Mouse (Mus musculus): Measurements from ENCODE around the gene Nrg4. TPM values are rescaled to one million over a fixed set of nuclear protein-coding genes. Genes with fewer than 3 reads are reported as not detected.

Nrg4 gene
- total and polyA plus RNA-seq, 3 experiments = 0.81 to 1.7 (median 1.2) TPM

DNA sequence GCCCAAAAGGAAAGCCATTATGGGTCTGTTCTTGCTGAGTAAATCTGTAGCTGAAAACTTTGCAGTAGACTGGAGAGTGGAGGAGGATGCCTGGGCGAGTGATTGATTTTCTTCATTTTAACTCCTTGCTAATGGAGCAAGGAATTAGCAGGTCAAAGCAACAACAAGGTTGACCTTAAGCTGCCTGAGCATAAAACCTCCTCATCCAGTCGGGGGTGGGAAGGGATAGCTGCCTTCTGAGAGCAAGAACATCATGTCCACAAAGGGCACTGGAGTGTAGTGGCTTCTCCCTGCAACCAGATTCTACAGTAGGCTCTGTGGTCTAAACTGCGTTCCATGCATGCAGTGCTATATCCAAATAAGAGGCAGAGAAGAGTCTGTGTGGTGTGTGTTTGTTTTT lies 41.4 kb upstream of the Nrg4 start:
- TF ChIP-seq CHD2 (IDR thresholded peaks at IDR 0.05; ENCODE audit: low read length) (no peak), ELF1 (IDR thresholded peaks at IDR 0.05; ENCODE audit: low read depth, low read length) (no peak), ZKSCAN1 (IDR thresholded peaks at IDR 0.05; ENCODE audit: borderline replicate concordance, low read depth, low read length) (no peak), BHLHE40 (IDR thresholded peaks at IDR 0.05; ENCODE audit: low read depth, low read length) (no peak), TCF12 (IDR thresholded peaks at IDR 0.05; ENCODE audit: low read depth, low read length) (no peak), IRF4 (IDR thresholded peaks at IDR 0.05; ENCODE audit: low read depth, low read length) (no peak), JUND (conservative IDR thresholded peaks at IDR 0.05; ENCODE audit: low read depth, low read length) (no peak), ZMIZ1 (IDR thresholded peaks at IDR 0.05; ENCODE audit: low read depth, low read length) (no peak), MXI1 (IDR thresholded peaks at IDR 0.05; ENCODE audit: low read depth, low read length) (no peak), NRF1 (IDR thresholded peaks at IDR 0.05; ENCODE audit: low read depth, low read length) (no peak), RCOR1 (conservative IDR thresholded peaks at IDR 0.05; ENCODE audit: low read depth, low read length) (no peak), CTCF (conservative IDR thresholded peaks at IDR 0.05 in 1 of 2, IDR thresholded peaks at IDR 0.05 in 1 of 2; ENCODE audit: low read depth in 2 of 2, low read length in 2 of 2) (no peak), ZC3H11A (IDR thresholded peaks at IDR 0.05; ENCODE audit: low read depth, low read length) (no peak), MAFK (IDR thresholded peaks at IDR 0.05; ENCODE audit: insufficient replicate concordance, low read length) (no peak), EP300 (IDR thresholded peaks at IDR 0.05; ENCODE audit: low read length) (no peak), JUN (IDR thresholded peaks at IDR 0.05; ENCODE audit: insufficient read depth, low read depth, low read length) (no peak), POLR2A (IDR thresholded peaks at IDR 0.05; ENCODE audit: low read depth, low read length) (no peak), POLR2AphosphoS2 (IDR thresholded peaks at IDR 0.05; ENCODE audit: low read depth, low read length) (no peak), TBP (conservative IDR thresholded peaks at IDR 0.05; ENCODE audit: low read depth, low read length) (no peak), KAT2A (IDR thresholded peaks at IDR 0.05; ENCODE audit: insufficient replicate concordance, low read length) (no peak)
- Histone ChIP-seq H3K9me3 (replicated peaks; ENCODE audit: low read length) (no peaks in the 10 kb centered on the region), H3K4me3 (replicated peaks in 1 of 3; ENCODE audit: low read depth in 2 of 3, low read length in 2 of 3, poor library complexity in 1 of 3) (no peak overlapping the region), H3K4me1 (ENCODE audit: control insufficient read depth in 1 of 2, insufficient read depth in 2 of 2) (peaks cover 0 to 5% of the 10 kb centered on the region in 2 experiments; a peak in 2 of 4 replicates), H3K27me3 (replicated peaks) (peaks cover 9% of the 10 kb centered on the region), H3K36me3 (replicated peaks in 1 of 2; ENCODE audit: control insufficient read depth in 1 of 2, insufficient read depth in 1 of 2, low read length in 1 of 2) (no peaks in the 10 kb centered on the region), H3K27ac (ENCODE audit: insufficient read depth, low read depth) (no peak overlapping the region), H3K9ac (ENCODE audit: insufficient read depth, low read depth) (no peak overlapping the region), H3K79me2 (replicated peaks; ENCODE audit: control insufficient read depth, extremely low read depth, insufficient read depth, poor library complexity, severe bottlenecking) (no peaks in the 10 kb centered on the region), H3K4me2 (ENCODE audit: insufficient read depth, low read depth, poor library complexity, severe bottlenecking) (no peak overlapping the region)
- no peak for DNase-seq (ENCODE audit: extremely low read depth)
- in situ Hi-C loops (cut with MboI; ENCODE audit: low pct_ligation_motif_present, low pct_unique_long_range_greater_than_20kb, low sequenced_read_pairs) (no loop called here), dilution Hi-C loops (cut with MboI; ENCODE audit: extremely low pct_ligation_motif_present, extremely low pct_unique_long_range_greater_than_20kb, low sequenced_read_pairs) (no loop called here)

DNA sequence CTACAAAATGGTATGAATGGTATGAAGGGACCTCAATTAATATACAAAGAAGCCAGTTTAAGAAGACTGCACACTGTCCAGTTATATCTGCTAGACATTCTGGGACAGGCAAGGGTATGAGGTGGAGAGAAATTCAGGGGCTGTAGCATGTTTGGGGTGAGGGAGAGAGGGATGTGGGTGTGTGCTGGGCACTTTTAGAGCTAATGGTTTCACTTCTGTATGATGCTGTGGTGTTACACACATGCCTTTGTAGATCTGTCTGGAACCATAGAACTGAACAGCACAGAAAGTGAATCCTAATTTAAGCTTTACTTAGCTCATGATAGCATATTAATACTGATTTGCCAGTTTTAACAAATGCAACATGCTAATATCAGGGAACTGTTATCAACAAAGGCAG lies 37.1 kb upstream of the Nrg4 start:
- dilution Hi-C loops (cut with MboI; ENCODE audit: extremely low pct_ligation_motif_present, extremely low pct_unique_long_range_greater_than_20kb, low sequenced_read_pairs) (no loop called here), in situ Hi-C loops (cut with MboI; ENCODE audit: low pct_ligation_motif_present, low pct_unique_long_range_greater_than_20kb, low sequenced_read_pairs) (no loop called here)
- Histone ChIP-seq H3K9me3 (replicated peaks; ENCODE audit: low read length) (no peaks in the 10 kb centered on the region), H3K4me1 (ENCODE audit: control insufficient read depth in 1 of 2, insufficient read depth in 2 of 2) (peaks cover 0 to 10% of the 10 kb centered on the region in 2 experiments; a peak in 2 of 4 replicates), H3K79me2 (replicated peaks; ENCODE audit: control insufficient read depth, extremely low read depth, insufficient read depth, poor library complexity, severe bottlenecking) (no peaks in the 10 kb centered on the region), H3K36me3 (replicated peaks in 1 of 2; ENCODE audit: control insufficient read depth in 1 of 2, insufficient read depth in 1 of 2, low read length in 1 of 2) (no peaks in the 10 kb centered on the region), H3K9ac (ENCODE audit: insufficient read depth, low read depth) (no peak overlapping the region), H3K27ac (ENCODE audit: insufficient read depth, low read depth) (no peak overlapping the region), H3K4me2 (ENCODE audit: insufficient read depth, low read depth, poor library complexity, severe bottlenecking) (no peak overlapping the region), H3K4me3 (replicated peaks in 1 of 3; ENCODE audit: low read depth in 2 of 3, low read length in 2 of 3, poor library complexity in 1 of 3) (no peak overlapping the region), H3K27me3 (replicated peaks) (peaks cover 13% of the 10 kb centered on the region)
- no peak for DNase-seq (ENCODE audit: extremely low read depth)
- TF ChIP-seq TCF12 (IDR thresholded peaks at IDR 0.05; ENCODE audit: low read depth, low read length) (no peak), POLR2AphosphoS2 (IDR thresholded peaks at IDR 0.05; ENCODE audit: low read depth, low read length) (no peak), MEF2A (IDR thresholded peaks at IDR 0.05; ENCODE audit: borderline replicate concordance, low read depth, low read length) (no peak), NRF1 (IDR thresholded peaks at IDR 0.05; ENCODE audit: low read depth, low read length) (no peak), TBP (conservative IDR thresholded peaks at IDR 0.05; ENCODE audit: low read depth, low read length) (no peak), USF2 (conservative IDR thresholded peaks at IDR 0.05; ENCODE audit: low read depth, low read length) (no peak), MAFK (IDR thresholded peaks at IDR 0.05; ENCODE audit: insufficient replicate concordance, low read length) (no peak), RCOR1 (conservative IDR thresholded peaks at IDR 0.05; ENCODE audit: low read depth, low read length) (no peak)
